Mouse (Mus musculus) thymus, postnatal 0 days (tissue): ENCODE measurements around the gene 0610030E20Rik. TPM values are rescaled to one million over a fixed set of nuclear protein-coding genes. Genes with fewer than 3 reads are reported as not detected.

ENCODE experiments used
- DNase-seq: peaks from one replicate; pipeline ENCODE4 v3.0.0-alpha.2; 2015; ENCODE audit warnings: low spot score
- polyA plus RNA-seq: library from polyadenylated mRNA; unstranded; fragments of >200 nt; fragmentation: Nextera tagmentation; extraction: Ambion mirVana; gene quantifications from 2 replicates; pipeline ENCODE4 v1.2.1, GENCODE M21; 2015

Gene 0610030E20Rik
- polyA plus RNA-seq, 1 experiment from 2014 or later: 32.5 TPM

GRCm38 (mm10) chr6:72369557-72369956 lies 22.4 kb downstream of the 0610030E20Rik start:
- DNase-seq: no peak

- DNase-seq: no peak
Observed at GRCm38 (mm10) chr6:72370091-72370490, 23.0 kb downstream of the 0610030E20Rik start.

GRCm38 (mm10) chr6:72371147-72371546 lies 24.0 kb downstream of the 0610030E20Rik start:
- DNase-seq: no peak

GRCm38 (mm10) chr6:72371571-72371970 lies 24.5 kb downstream of the 0610030E20Rik start:
- DNase-seq: no peak

- DNase-seq: no peak
Observed at GRCm38 (mm10) chr6:72373184-72373583, 26.1 kb downstream of the 0610030E20Rik start.

GRCm38 (mm10) chr6:72374206-72374605 lies 27.1 kb downstream of the 0610030E20Rik start:
- no peak for DNase-seq

GRCm38 (mm10) chr6:72374820-72375563 lies 27.9 kb downstream of the 0610030E20Rik start:
- DNase-seq: peak; percentile 10

- no peak for DNase-seq
Observed at GRCm38 (mm10) chr6:72378510-72379234, 31.6 kb downstream of the 0610030E20Rik start.

- DNase-seq: no peak
Observed at GRCm38 (mm10) chr6:72379377-72380130, 32.4 kb downstream of the 0610030E20Rik start.

GRCm38 (mm10) chr6:72380131-72380770 lies 33.1 kb downstream of the 0610030E20Rik start, which contains the start of gene Vamp5:
Vamp5 (minus strand) TSS chr6:72380468.
- DNase-seq: peak; percentile 87

- no peak for DNase-seq
Observed at GRCm38 (mm10) chr6:72382494-72382893, 35.4 kb downstream of the 0610030E20Rik start.

GRCm38 (mm10) chr6:72383142-72383820 lies 36.2 kb downstream of the 0610030E20Rik start:
- DNase-seq: no peak

GRCm38 (mm10) chr6:72383952-72384351 lies 36.8 kb downstream of the 0610030E20Rik start:
- DNase-seq: no peak

GRCm38 (mm10) chr6:72385258-72385657 lies 38.1 kb downstream of the 0610030E20Rik start:
- DNase-seq: no peak

GRCm38 (mm10) chr6:72386561-72386960 lies 39.4 kb downstream of the 0610030E20Rik start:
- DNase-seq: no peak

GRCm38 (mm10) chr6:72387816-72388215 lies 40.7 kb downstream of the 0610030E20Rik start:
- DNase-seq: no peak

GRCm38 (mm10) chr6:72388266-72388665 lies 41.1 kb downstream of the 0610030E20Rik start:
- DNase-seq: no peak

- DNase-seq: no peak
Observed at GRCm38 (mm10) chr6:72388791-72389329, 41.7 kb downstream of the 0610030E20Rik start.

GRCm38 (mm10) chr6:72389471-72389940 lies 42.4 kb downstream of the 0610030E20Rik start:
- peak; percentile 39 for DNase-seq
